ENCODE assay signal across 25 mouse cellular contexts in the genomic region with DNA sequence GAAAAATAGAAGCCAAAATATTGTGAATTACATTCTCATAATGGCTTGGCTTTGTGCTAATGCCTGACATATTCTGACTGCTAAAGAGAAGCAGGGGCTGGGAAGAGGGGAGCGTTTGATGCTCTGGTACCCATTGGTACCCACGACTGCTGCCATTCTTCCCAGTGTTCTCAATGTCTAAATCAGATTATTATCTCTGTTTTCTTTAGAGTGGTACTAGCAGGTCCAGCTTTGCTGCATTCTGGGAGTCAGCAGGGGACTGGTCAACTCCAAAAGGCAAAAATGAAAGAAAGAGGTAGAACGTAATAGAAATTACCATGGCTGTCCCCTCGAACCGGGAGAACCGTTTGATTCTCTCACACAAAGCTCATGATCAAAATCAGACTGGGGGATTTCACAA.
"Had no signal": no experiment of that assay in that cellular context is flagged by ENCODE, and none has a peak within 500 bp of the region (broad histone marks: within the 10 kb centered on the region; RNA-seq: fewer than 3 reads in every experiment).

No protein-coding gene starts in this region.

- H3K27me3 ChIP-seq: heart, embryonic 12.5 days; intestine, embryonic 15.5 days; limb, embryonic 12.5 days had no signal

- H3K36me3 ChIP-seq: heart, embryonic 10.5 days; heart, embryonic 12.5 days; hindbrain, embryonic 10.5 days; hindbrain, embryonic 12.5 days; intestine, embryonic 15.5 days; limb, embryonic 10.5 days; limb, embryonic 12.5 days had no signal

- H3K4me3 ChIP-seq: gastrocnemius, adult 2 months; heart, embryonic 10.5 days; heart, embryonic 12.5 days; hindbrain, embryonic 10.5 days; hindbrain, embryonic 12.5 days; intestine, embryonic 15.5 days; layer of hippocampus, adult 2 months; left cerebral cortex, adult 2 months; limb, embryonic 10.5 days; limb, embryonic 12.5 days had no signal

- H3K4me2 ChIP-seq: heart, embryonic 12.5 days; hindbrain, embryonic 12.5 days; hindbrain, embryonic 14.5 days; intestine, embryonic 15.5 days; limb, embryonic 12.5 days; liver, embryonic 11.5 days had no signal

- H3K4me1 ChIP-seq: heart, embryonic 10.5 days; heart, embryonic 12.5 days; hindbrain, embryonic 12.5 days; intestine, embryonic 15.5 days; limb, embryonic 12.5 days had no signal

- H3K9me3 ChIP-seq: heart, embryonic 10.5 days; heart, embryonic 12.5 days; hindbrain, embryonic 10.5 days; hindbrain, embryonic 12.5 days; intestine, embryonic 15.5 days; limb, embryonic 10.5 days; limb, embryonic 12.5 days had no signal

- DNase-seq: gastrocnemius, adult 2 months; gastrocnemius, postnatal 10 days; gastrocnemius, postnatal 25 days; heart, postnatal 10 days; heart, postnatal 4 days; kidney, adult 18-20 months; kidney, adult 8-10 months; kidney, postnatal 10 days; kidney, postnatal 25 days; kidney, postnatal 4 days; liver had no signal

- H3K9ac ChIP-seq: heart, embryonic 12.5 days; hindbrain, embryonic 12.5 days; hindbrain, embryonic 14.5 days; intestine, embryonic 15.5 days; limb, embryonic 12.5 days had no signal

- H3K27ac ChIP-seq: gastrocnemius, adult 2 months; heart, embryonic 10.5 days; hindbrain, embryonic 10.5 days; hindbrain, embryonic 12.5 days; hindbrain, embryonic 14.5 days; intestine, embryonic 15.5 days; layer of hippocampus, adult 2 months; left cerebral cortex, adult 2 months; limb, embryonic 10.5 days; limb, embryonic 12.5 days had no signal

- ATAC-seq: hindbrain, embryonic 16.5 days; inflammation-experienced regulatory T-cells, adult 6 months; intestine, embryonic 15.5 days; intestine, postnatal 0 days had no signal
